Mouse (Mus musculus) heart, adult 2 months (tissue): ENCODE results near the gene Sh3kbp1.

Experiments
- CTCF ChIP-seq: fragments of 200-600 bp; IDR thresholded peaks from 2 replicates; pipeline ENCODE4 v1.8.1; 2022; ENCODE audit warnings: antibody characterized with exemption, mild to moderate bottlenecking, moderate library complexity
- EP300 ChIP-seq: fragments of 200-500 bp; IDR thresholded peaks from 2 replicates; pipeline ENCODE4 v1.6.1; 2011; ENCODE audit warnings: low read depth, low read length, control low read depth; ENCODE audit not compliant: insufficient read depth

DNA sequence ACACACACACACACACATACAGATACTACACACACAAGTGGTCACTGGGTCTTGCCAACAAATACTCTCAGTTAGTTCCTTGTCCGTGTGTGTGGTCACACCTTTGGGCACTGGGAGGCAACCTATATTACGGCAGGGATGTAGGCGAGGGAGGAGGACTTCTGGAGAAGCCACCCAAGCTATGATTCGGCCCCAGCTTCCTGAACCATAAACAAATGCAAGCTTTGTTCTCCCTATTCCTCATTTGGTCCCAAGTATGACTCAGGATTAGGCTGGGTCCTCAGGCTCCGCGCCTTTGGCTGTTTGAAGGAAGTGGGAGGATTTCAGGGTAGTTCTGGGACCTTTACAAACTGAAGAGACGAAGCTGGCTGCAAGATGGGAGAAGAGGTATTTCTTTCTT, 213.2 kb downstream of the Sh3kbp1 start:
- TF ChIP-seq EP300 (no peak), CTCF (no peak)
